8 mouse cellular contexts compared by ENCODE assay signal in genomic region chr3:86142934-86143317, GRCm38 (mm10). TPM values are rescaled to one million over a fixed set of nuclear protein-coding genes. Genes with fewer than 3 reads are reported as not detected.
A peak's percentile ranks its signal among the peaks of the same experiment; 100 is the strongest.
DNase-seq lines count a peak whose midpoint lies in the region; ATAC-seq and TF ChIP-seq lines count a peak whose summit lies in the region.

No protein-coding gene starts in this region.

- no peak for TF ChIP-seq POLR2A in heart, adult 2 months (IDR thresholded peaks at IDR 0.05; ENCODE audit: insufficient read depth, low read depth, low read length)

- H3K9ac ChIP-seq in heart, embryonic 16.5 days (ENCODE audit: low read length): peak overlapping the region; percentile 30; the same call in 1 of the 2 replicates
- H3K9ac ChIP-seq in heart, adult 2 months (ENCODE audit: low read depth, low read length): no peak overlapping the region
- peak overlapping the region; percentile 14; the same call in 1 of the 2 replicates for H3K9ac ChIP-seq in hindbrain, embryonic 15.5 days
- H3K9ac ChIP-seq in midbrain, embryonic 15.5 days: peak overlapping the region; percentile 23; the same call in 1 of the 2 replicates

- TF ChIP-seq EP300 in heart, adult 2 months (IDR thresholded peaks at IDR 0.05; ENCODE audit: insufficient read depth, low read depth, low read length): no peak

- DNase-seq in heart, adult 2 months: no peak
- DNase-seq in T-cell, adult 2 months (ENCODE audit: low spot score): peak; percentile 13
- no peak for DNase-seq in urinary bladder, postnatal 10 days (ENCODE audit: low spot score)
- DNase-seq in layer of hippocampus, adult 9-10 months (ENCODE audit: low spot score): no peak
- no peak for DNase-seq in right cerebral cortex, postnatal 36 days (ENCODE audit: low spot score in 2 of 2)

- WGBS in heart, embryonic 16.5 days: 32% methylated on average over 6 of the region's 6 CpGs
- 30% methylated on average over 6 of the region's 6 CpGs for WGBS in heart, adult 2 months
- WGBS in hindbrain, embryonic 15.5 days: 42% methylated on average over 6 of the region's 6 CpGs
- 43% methylated on average over 6 of the region's 6 CpGs for WGBS in midbrain, embryonic 15.5 days

- peaks cover 21% of the 10 kb centered on the region for H3K36me3 ChIP-seq in heart, embryonic 16.5 days (ENCODE audit: control insufficient read depth, insufficient read depth)
- H3K36me3 ChIP-seq in heart, adult 2 months (ENCODE audit: control insufficient read depth, insufficient read depth, low read length): peaks cover 14% of the 10 kb centered on the region
- peaks cover 17% of the 10 kb centered on the region for H3K36me3 ChIP-seq in hindbrain, embryonic 15.5 days
- peaks cover 21% of the 10 kb centered on the region; the same call in 1 of the 2 replicates for H3K36me3 ChIP-seq in midbrain, embryonic 15.5 days (replicated peaks)

- no peaks in the 10 kb centered on the region; the same call in 1 of the 2 replicates for H3K79me2 ChIP-seq in heart, adult 2 months (replicated peaks; ENCODE audit: control insufficient read depth, insufficient read depth, low read length)

- no peaks in the 10 kb centered on the region for H3K9me3 ChIP-seq in heart, embryonic 16.5 days (replicated peaks; ENCODE audit: control insufficient read depth, low read length)
- H3K9me3 ChIP-seq in hindbrain, embryonic 15.5 days: no peaks in the 10 kb centered on the region
- H3K9me3 ChIP-seq in midbrain, embryonic 15.5 days: no peaks in the 10 kb centered on the region

- H3K4me1 ChIP-seq in heart, embryonic 16.5 days (ENCODE audit: control insufficient read depth, insufficient read depth, low read length): peaks cover 13% of the 10 kb centered on the region
- H3K4me1 ChIP-seq in heart, adult 2 months (ENCODE audit: control insufficient read depth, insufficient read depth, low read length): peaks cover 3% of the 10 kb centered on the region
- peaks cover 16% of the 10 kb centered on the region for H3K4me1 ChIP-seq in hindbrain, embryonic 15.5 days (replicated peaks)
- H3K4me1 ChIP-seq in midbrain, embryonic 15.5 days: peaks cover 20% of the 10 kb centered on the region

- intact Hi-C loops in heart, adult 2 months (cut with DNase I): loop anchor here (2.0 kb wide), 2 partner anchors 82 to 570 kb away; partner anchors contain the start of gene Lrba

- no peak; the same call in 1 of the 2 replicates for TF ChIP-seq CTCF in heart, adult 2 months (IDR thresholded peaks at IDR 0.05)

- H3K4me3 ChIP-seq in heart, embryonic 16.5 days (ENCODE audit: low read length): peak overlapping the region; percentile 25
- no peak overlapping the region for H3K4me3 ChIP-seq in heart, adult 2 months
- peak overlapping the region; percentile 99 for H3K4me3 ChIP-seq in hindbrain, embryonic 15.5 days
- H3K4me3 ChIP-seq in midbrain, embryonic 15.5 days: peak overlapping the region; percentile 62

- no peaks in the 10 kb centered on the region for H3K27me3 ChIP-seq in heart, embryonic 16.5 days (ENCODE audit: control insufficient read depth, insufficient read depth, low read length)
- H3K27me3 ChIP-seq in heart, adult 2 months (ENCODE audit: control insufficient read depth, insufficient read depth, low read length): no peaks in the 10 kb centered on the region
- no peaks in the 10 kb centered on the region for H3K27me3 ChIP-seq in hindbrain, embryonic 15.5 days
- H3K27me3 ChIP-seq in midbrain, embryonic 15.5 days (replicated peaks): no peaks in the 10 kb centered on the region

- H3K27ac ChIP-seq in heart, embryonic 16.5 days (ENCODE audit: low read length): no peak overlapping the region
- H3K27ac ChIP-seq in heart, adult 2 months: no peak overlapping the region
- 0 out of 2 replicates have a peak overlapping the region, but pooled peaks have one; percentile 29 for H3K27ac ChIP-seq in hindbrain, embryonic 15.5 days (replicated peaks)
- H3K27ac ChIP-seq in midbrain, embryonic 15.5 days: no peak overlapping the region

- peak overlapping the region; percentile 39 for H3K4me2 ChIP-seq in heart, embryonic 16.5 days (ENCODE audit: low read depth, low read length)
- peak overlapping the region; percentile 42 for H3K4me2 ChIP-seq in hindbrain, embryonic 15.5 days
- H3K4me2 ChIP-seq in midbrain, embryonic 15.5 days: peak overlapping the region; percentile 44

- ATAC-seq in heart, embryonic 16.5 days (replicated peaks; ENCODE audit: extremely low read depth, insufficient read depth, low FRiP score): no peak
- ATAC-seq in hindbrain, embryonic 15.5 days (ENCODE audit: low FRiP score, low read depth): peak; percentile 21
- peak; percentile 32 for ATAC-seq in midbrain, embryonic 15.5 days (replicated peaks)

RNA-seq across cellular contexts. Expression of gene Rps3a1, which starts 0.4 kb away (rescaled TPM):
- 708 and 795 TPM in 2 replicates for polyA plus RNA-seq in heart, embryonic 16.5 days (2015; fragmentation: Nextera tagmentation; extraction: Ambion mirVana)
- 100 to 1,000 TPM; 482 to 538 TPM for total RNA-seq in heart, adult 2 months (2021)
- polyA plus RNA-seq in heart, adult 2 months (2012; rRNA removed): 186 and 373 TPM in 2 replicates
- 515 and 586 TPM in 2 replicates for polyA plus RNA-seq in hindbrain, embryonic 15.5 days (2015; fragmentation: Nextera tagmentation; extraction: Ambion mirVana)
- 475 and 483 TPM in 2 replicates for polyA plus RNA-seq in midbrain, embryonic 15.5 days (2015; fragmentation: Nextera tagmentation; extraction: Ambion mirVana)
